Mouse (Mus musculus): Measurements from ENCODE around the gene Bahcc1. TPM values are rescaled to one million over a fixed set of nuclear protein-coding genes. Genes with fewer than 3 reads are reported as not detected.

Bahcc1 gene
- polyA plus RNA-seq, 1 experiment: 9.2 TPM

- Histone ChIP-seq H3K36me3 (ENCODE audit: control insufficient read depth, insufficient read depth, low read length) (no peaks in the 10 kb centered on the region), H3K27me3 (replicated peaks; ENCODE audit: control insufficient read depth, insufficient read depth, low read length) (no peaks in the 10 kb centered on the region), H3K4me3 (ENCODE audit: insufficient read depth, low read depth, low read length) (no peak overlapping the region), H3K4me1 (ENCODE audit: control insufficient read depth, insufficient read depth, low read length) (peaks cover 10% of the 10 kb centered on the region), H3K27ac (ENCODE audit: insufficient read depth, low read depth, low read length) (no peak overlapping the region)
- no peak for TF ChIP-seq CTCF (conservative IDR thresholded peaks at IDR 0.05; ENCODE audit: insufficient read depth, insufficient read length, low read depth, low read length)
- no peak for TF ChIP-seq POLR2A (IDR thresholded peaks at IDR 0.05; ENCODE audit: low read depth, low read length)
- no peak for DNase-seq
- WGBS: 74% methylated on average over 6 of the region's 6 CpGs
Measured at GRCm38 (mm10) chr11:120313906-120314685, 81.3 kb downstream of the Bahcc1 start.

- TF ChIP-seq CTCF (conservative IDR thresholded peaks at IDR 0.05; ENCODE audit: insufficient read depth, insufficient read length, low read depth, low read length) (no peak), POLR2A (IDR thresholded peaks at IDR 0.05; ENCODE audit: low read depth, low read length) (no peak)
- Histone ChIP-seq H3K27ac (ENCODE audit: insufficient read depth, low read depth, low read length) (no peak overlapping the region), H3K4me3 (ENCODE audit: insufficient read depth, low read depth, low read length) (no peak overlapping the region), H3K27me3 (replicated peaks; ENCODE audit: control insufficient read depth, insufficient read depth, low read length) (no peaks in the 10 kb centered on the region), H3K36me3 (ENCODE audit: control insufficient read depth, insufficient read depth, low read length) (no peaks in the 10 kb centered on the region), H3K4me1 (ENCODE audit: control insufficient read depth, insufficient read depth, low read length) (peaks cover 10% of the 10 kb centered on the region)
- no peak for DNase-seq
- WGBS: 84% methylated on average over 16 of the region's 16 CpGs
Measured at GRCm38 (mm10) chr11:120314721-120315415, 82.1 kb downstream of the Bahcc1 start.

GRCm38 (mm10) chr11:120315416-120315761 is 82.6 kb downstream of the Bahcc1 start:
- 0 out of 2 replicates have a peak overlapping the region, but pooled peaks have one; percentile 72 for H3K27ac ChIP-seq (ENCODE audit: insufficient read depth, low read depth, low read length)
- H3K36me3 ChIP-seq (ENCODE audit: control insufficient read depth, insufficient read depth, low read length): no peaks in the 10 kb centered on the region
- H3K27me3 ChIP-seq (replicated peaks; ENCODE audit: control insufficient read depth, insufficient read depth, low read length): no peaks in the 10 kb centered on the region
- TF ChIP-seq POLR2A (IDR thresholded peaks at IDR 0.05; ENCODE audit: low read depth, low read length): no peak
- TF ChIP-seq CTCF (conservative IDR thresholded peaks at IDR 0.05; ENCODE audit: insufficient read depth, insufficient read length, low read depth, low read length): no peak
- H3K4me1 ChIP-seq (ENCODE audit: control insufficient read depth, insufficient read depth, low read length): peaks cover 9% of the 10 kb centered on the region
- WGBS: 41% methylated on average over 4 of the region's 4 CpGs
- H3K4me3 ChIP-seq (ENCODE audit: insufficient read depth, low read depth, low read length): no peak overlapping the region
- no peak for DNase-seq

- TF ChIP-seq CTCF (conservative IDR thresholded peaks at IDR 0.05; ENCODE audit: insufficient read depth, insufficient read length, low read depth, low read length): no peak
- peak; percentile 66 for TF ChIP-seq POLR2A (IDR thresholded peaks at IDR 0.05; ENCODE audit: low read depth, low read length)
- 5% methylated on average over 37 of the region's 37 CpGs for WGBS
- H3K27me3 ChIP-seq (replicated peaks; ENCODE audit: control insufficient read depth, insufficient read depth, low read length): no peaks in the 10 kb centered on the region
- peaks cover 7% of the 10 kb centered on the region for H3K4me1 ChIP-seq (ENCODE audit: control insufficient read depth, insufficient read depth, low read length)
- H3K4me3 ChIP-seq (ENCODE audit: insufficient read depth, low read depth, low read length): peak overlapping the region; percentile 41
- H3K36me3 ChIP-seq (ENCODE audit: control insufficient read depth, insufficient read depth, low read length): no peaks in the 10 kb centered on the region
- peak overlapping the region; percentile 80 for H3K27ac ChIP-seq (ENCODE audit: insufficient read depth, low read depth, low read length)
- DNase-seq: peak; percentile 98
Measured at GRCm38 (mm10) chr11:120315832-120316689, 83.3 kb downstream of the Bahcc1 start.

- 18% methylated on average over 13 of the region's 13 CpGs for WGBS
- Histone ChIP-seq H3K36me3 (ENCODE audit: control insufficient read depth, insufficient read depth, low read length) (no peaks in the 10 kb centered on the region), H3K27me3 (replicated peaks; ENCODE audit: control insufficient read depth, insufficient read depth, low read length) (no peaks in the 10 kb centered on the region), H3K4me1 (ENCODE audit: control insufficient read depth, insufficient read depth, low read length) (peaks cover 7% of the 10 kb centered on the region), H3K27ac (ENCODE audit: insufficient read depth, low read depth, low read length) (peak overlapping the region; percentile 80), H3K4me3 (ENCODE audit: insufficient read depth, low read depth, low read length) (peak overlapping the region; percentile 34)
- no peak for TF ChIP-seq CTCF (conservative IDR thresholded peaks at IDR 0.05; ENCODE audit: insufficient read depth, insufficient read length, low read depth, low read length)
- TF ChIP-seq POLR2A (IDR thresholded peaks at IDR 0.05; ENCODE audit: low read depth, low read length): no peak
- DNase-seq: peak; percentile 48
Measured at GRCm38 (mm10) chr11:120316690-120317254, 84.0 kb downstream of the Bahcc1 start.

- Histone ChIP-seq H3K27me3 (replicated peaks; ENCODE audit: control insufficient read depth, insufficient read depth, low read length) (no peaks in the 10 kb centered on the region), H3K36me3 (ENCODE audit: control insufficient read depth, insufficient read depth, low read length) (no peaks in the 10 kb centered on the region), H3K4me3 (ENCODE audit: insufficient read depth, low read depth, low read length) (no peak overlapping the region), H3K27ac (ENCODE audit: insufficient read depth, low read depth, low read length) (peak overlapping the region; percentile 80), H3K4me1 (ENCODE audit: control insufficient read depth, insufficient read depth, low read length) (peaks cover 7% of the 10 kb centered on the region)
- WGBS: 59% methylated on average over 7 of the region's 7 CpGs
- DNase-seq: no peak
- TF ChIP-seq CTCF (conservative IDR thresholded peaks at IDR 0.05; ENCODE audit: insufficient read depth, insufficient read length, low read depth, low read length) (no peak), POLR2A (IDR thresholded peaks at IDR 0.05; ENCODE audit: low read depth, low read length) (no peak)
Measured at GRCm38 (mm10) chr11:120317456-120317855, 84.7 kb downstream of the Bahcc1 start.

Data from kidney, adult 2 months (tissue).